Mouse (Mus musculus) left cerebral cortex, postnatal 36 days (tissue): ENCODE results near the gene Grsf1. TPM values are rescaled to one million over a fixed set of nuclear protein-coding genes. Genes with fewer than 3 reads are reported as not detected.

Experiments used
- DNase-seq, 2 experiments: peaks; one replicate each; pipeline ENCODE4 v3.0.0; 2021 to 2022; ENCODE audit warnings: low spot score in 2 of 2, mixed read lengths in 1 of 2
- intact Hi-C: fragments of 180-260 bp; cut with DNase I; formaldehyde crosslinking; loops from one replicate; pipeline ENCODE4 v1.15.1; 2025
- total RNA-seq, 2 experiments: library from RNA; stranded (reverse); gene quantifications; 2 replicates each; pipeline ENCODE4 v1.2.3; 2021

Gene Grsf1
- total RNA-seq, 2 experiments from 2014 or later, result 97.4 to 104 TPM

GRCm38 (mm10) chr5:88690681-88691505 is 14.9 kb upstream of the Grsf1 start:
- intact Hi-C loops, result loop anchor here (10.0 kb wide), 1 partner anchor 694 kb away; no protein-coding TSS in a partner anchor
- DNase-seq, result no peak

GRCm38 (mm10) chr5:88689279-88689938 is 13.4 kb upstream of the Grsf1 start:
- no peak for DNase-seq
- intact Hi-C loops, result no loop called here

- intact Hi-C loops, result no loop called here
- no peak for DNase-seq
These were observed 12.7 kb upstream of the Grsf1 start for GRCm38 (mm10) chr5:88688583-88689187.

GRCm38 (mm10) chr5:88687996-88688406 is 12.0 kb upstream of the Grsf1 start:
- intact Hi-C loops, result no loop called here
- no peak for DNase-seq

- intact Hi-C loops, result no loop called here
These were observed 9.9 kb upstream of the Grsf1 start for GRCm38 (mm10) chr5:88685745-88686299.

GRCm38 (mm10) chr5:88685306-88685705 is 9.3 kb upstream of the Grsf1 start:
- DNase-seq, result no peak
- intact Hi-C loops, result no loop called here

More at GRCm38 (mm10) chr5:88685745-88686299, 9.9 kb upstream of the Grsf1 start:
- DNase-seq, result no peak

- intact Hi-C loops, result no loop called here
- DNase-seq, result no peak
These were observed 8.3 kb upstream of the Grsf1 start for GRCm38 (mm10) chr5:88684226-88684625.

GRCm38 (mm10) chr5:88683706-88684105 is 7.7 kb upstream of the Grsf1 start:
- intact Hi-C loops, result no loop called here
- DNase-seq, result no peak

GRCm38 (mm10) chr5:88680567-88680966 is 4.6 kb upstream of the Grsf1 start:
- intact Hi-C loops, result no loop called here
- no peak for DNase-seq

- intact Hi-C loops, result loop anchor here (5.0 to 10.0 kb wide), 3 partner anchors 43 to 125 kb away; partner anchors contain the start of genes Mob1b and Utp3
- DNase-seq, result no peak
These were observed 3.4 kb upstream of the Grsf1 start for GRCm38 (mm10) chr5:88679341-88679740.

- intact Hi-C loops, result loop anchor here (5.0 to 10.0 kb wide), 3 partner anchors 43 to 124 kb away; partner anchors contain the start of genes Mob1b and Utp3
These were observed 3.0 kb upstream of the Grsf1 start for GRCm38 (mm10) chr5:88678929-88679328.

GRCm38 (mm10) chr5:88674703-88675442 is 1.1 kb downstream of the Grsf1 start:
- peak in 1 of 2 experiments; percentile 56 for DNase-seq
- intact Hi-C loops, result loop anchor here (5.0 to 10.0 kb wide), 4 partner anchors 43 to 120 kb away; partner anchors contain the start of genes Mob1b and Utp3

More at GRCm38 (mm10) chr5:88678929-88679328, 3.0 kb upstream of the Grsf1 start:
- DNase-seq, result no peak

- no peak for DNase-seq
- intact Hi-C loops, result no loop called here
These were observed 12.1 kb downstream of the Grsf1 start for GRCm38 (mm10) chr5:88663875-88664274.

GRCm38 (mm10) chr5:88663151-88663550 is 12.8 kb downstream of the Grsf1 start:
- DNase-seq, result no peak

GRCm38 (mm10) chr5:88657868-88658267 is 18.1 kb downstream of the Grsf1 start:
- no peak for DNase-seq
- intact Hi-C loops, result no loop called here

More at GRCm38 (mm10) chr5:88663151-88663550, 12.8 kb downstream of the Grsf1 start:
- intact Hi-C loops, result no loop called here

GRCm38 (mm10) chr5:88652589-88652988 is 23.4 kb downstream of the Grsf1 start:
- no peak for DNase-seq
- intact Hi-C loops, result no loop called here

- intact Hi-C loops, result no loop called here
- DNase-seq, result no peak
These were observed 26.5 kb downstream of the Grsf1 start for GRCm38 (mm10) chr5:88649250-88650173.

- intact Hi-C loops, result no loop called here
These were observed 30.6 kb downstream of the Grsf1 start for GRCm38 (mm10) chr5:88645405-88645804.

More at GRCm38 (mm10) chr5:88645405-88645804, 30.6 kb downstream of the Grsf1 start:
- DNase-seq, result no peak
